Mouse (Mus musculus) kidney, postnatal 14 days (tissue): ENCODE measurements at regions not wholly inside any gene's neighbourhood (a gene's known extent, or its start where the extent isn't known, plus 50 kb on each side); places are given as distances from the start of the nearest gene placed in this dataset.

Source experiments
- DNase-seq: peaks from one replicate; pipeline ENCODE4 v3.0.0; 2022; ENCODE audit warnings: mixed read lengths

- DNase-seq = no peak
Observed at GRCm38 (mm10) chr6:24263796-24264195, 95.9 kb upstream of the Slc13a1 start.

- DNase-seq = peak; percentile 81
Observed at GRCm38 (mm10) chr6:24262578-24262977, 94.7 kb upstream of the Slc13a1 start.

GRCm38 (mm10) chr6:24245591-24245990, 77.7 kb upstream of the Slc13a1 start:
- no peak for DNase-seq

GRCm38 (mm10) chr6:24238541-24238940, 70.6 kb upstream of the Slc13a1 start:
- DNase-seq = no peak

- peak; percentile 30 for DNase-seq
Observed at GRCm38 (mm10) chr6:24238054-24238453, 70.2 kb upstream of the Slc13a1 start.

- DNase-seq = no peak
Observed at GRCm38 (mm10) chr6:24233626-24234025, 65.7 kb upstream of the Slc13a1 start.

- DNase-seq = no peak
Observed at GRCm38 (mm10) chr6:24220589-24220988, 52.7 kb upstream of the Slc13a1 start.

- DNase-seq = no peak
Observed at GRCm38 (mm10) chr6:24219882-24220522, 52.1 kb upstream of the Slc13a1 start.
